Mouse (Mus musculus) right cerebral cortex, postnatal 25 days (tissue): ENCODE data around the gene Slc36a3.
"Not testable (repeated sequence)": the region's sequence is repeated elsewhere in the genome, so short reads cannot be mapped to it uniquely, and the experiment has no call there.

Experiments
- DNase-seq: peaks from one replicate; pipeline ENCODE4 v3.0.0; 2022

Slc36a3 gene

DNA sequence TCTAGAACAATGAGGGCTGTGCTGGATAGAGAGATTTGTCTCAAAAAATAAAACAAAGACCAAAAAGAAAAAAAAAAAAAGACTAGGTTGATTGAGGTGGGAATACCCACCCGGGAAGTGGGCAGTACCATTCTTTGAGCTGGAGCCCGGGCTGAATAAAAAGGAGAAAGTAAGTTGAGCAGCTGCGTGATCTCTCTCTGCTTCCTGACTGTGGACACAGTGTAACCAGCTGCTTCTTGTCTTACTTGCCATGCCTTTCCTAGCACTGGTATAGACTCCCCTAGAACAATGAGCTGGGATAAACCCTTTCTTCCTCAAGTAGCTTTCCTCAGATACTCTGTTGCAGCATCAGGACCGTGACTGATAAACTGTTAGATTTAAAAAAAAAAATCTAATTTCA is 10.0 kb downstream of the Slc36a3 start:
- no peak for DNase-seq

DNA sequence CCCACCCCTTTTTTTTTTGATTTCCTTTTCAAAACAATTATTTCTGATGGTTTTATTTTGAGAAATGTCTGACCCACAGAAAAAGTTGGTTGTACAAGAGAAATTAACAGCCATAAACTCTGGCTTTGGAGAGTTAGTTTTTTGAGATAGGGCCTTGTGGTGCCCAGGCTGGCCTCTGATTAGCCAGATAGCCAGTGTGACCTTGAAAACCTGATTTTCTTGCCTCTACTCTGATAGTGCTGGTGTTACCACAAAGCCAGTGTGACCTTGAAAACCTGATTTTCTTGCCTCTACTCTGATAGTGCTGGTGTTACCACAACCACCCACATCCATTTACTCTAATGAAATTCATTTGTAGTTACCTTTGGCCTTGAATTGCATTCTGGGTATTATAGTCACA is 13.9 kb downstream of the Slc36a3 start:
- DNase-seq, result no peak

- DNase-seq, result no peak
These were observed 14.5 kb downstream of the Slc36a3 start for GRCm38 (mm10) chr11:55136770-55137547.

GRCm38 (mm10) chr11:55134871-55135270 is 16.6 kb downstream of the Slc36a3 start:
- no peak for DNase-seq

DNA sequence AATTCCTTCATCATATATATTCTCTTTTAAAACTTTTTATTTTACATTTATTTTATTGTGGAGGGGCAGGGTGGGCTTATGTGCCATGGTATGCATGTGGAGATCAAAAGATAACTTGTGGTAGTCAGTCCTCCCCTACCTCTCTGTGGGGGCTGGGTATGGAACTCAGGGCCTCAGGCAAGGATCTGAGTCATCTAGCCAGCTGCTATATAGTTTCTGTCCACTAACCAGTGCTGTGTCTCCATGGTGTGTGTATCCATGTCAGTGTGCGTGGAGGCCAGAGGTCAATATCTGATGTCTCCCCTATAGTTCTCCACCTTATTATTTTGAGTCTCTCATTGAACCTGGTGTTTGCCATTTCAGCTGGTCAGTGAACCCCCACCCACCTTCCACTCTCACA is 17.1 kb downstream of the Slc36a3 start:
- DNase-seq, result no peak

DNA sequence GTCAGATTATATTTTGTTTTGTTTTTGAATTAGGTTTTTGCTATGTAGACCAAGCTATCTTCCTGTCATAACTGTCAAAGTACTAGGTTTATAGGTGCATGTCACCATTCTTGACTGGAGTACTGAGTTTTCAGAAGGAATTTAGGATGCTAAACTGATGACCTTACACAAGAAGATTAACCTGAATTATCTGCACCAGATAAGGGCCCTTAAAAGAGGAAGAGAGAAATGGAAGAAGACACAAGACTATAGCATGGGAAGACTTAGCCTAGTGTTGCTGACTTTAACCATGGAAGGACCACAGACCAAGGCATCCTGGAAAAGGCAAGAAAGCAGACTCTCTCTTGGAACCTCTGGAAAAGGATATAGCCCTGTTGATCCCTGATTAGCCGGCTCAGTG is 18.3 kb downstream of the Slc36a3 start:
- no peak for DNase-seq

DNA sequence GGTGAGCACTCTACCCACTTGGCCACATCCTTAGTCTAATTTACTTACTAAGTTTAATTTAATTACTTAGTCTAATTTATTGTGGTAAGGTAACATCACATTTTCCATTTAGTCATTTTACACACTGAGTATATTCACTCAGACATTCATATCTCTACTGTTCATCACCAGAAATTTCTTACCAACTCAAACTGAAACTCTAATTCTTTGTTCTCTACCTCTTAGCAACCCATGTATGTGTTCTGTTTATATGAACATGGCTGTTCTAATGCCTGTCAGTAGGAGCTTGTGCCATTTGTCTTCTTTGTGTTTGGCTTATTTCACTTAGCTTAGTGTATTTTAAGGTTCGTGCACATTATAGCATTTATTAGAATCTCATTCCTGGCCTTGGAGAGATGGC is 19.6 kb downstream of the Slc36a3 start:
- no peak for DNase-seq

DNA sequence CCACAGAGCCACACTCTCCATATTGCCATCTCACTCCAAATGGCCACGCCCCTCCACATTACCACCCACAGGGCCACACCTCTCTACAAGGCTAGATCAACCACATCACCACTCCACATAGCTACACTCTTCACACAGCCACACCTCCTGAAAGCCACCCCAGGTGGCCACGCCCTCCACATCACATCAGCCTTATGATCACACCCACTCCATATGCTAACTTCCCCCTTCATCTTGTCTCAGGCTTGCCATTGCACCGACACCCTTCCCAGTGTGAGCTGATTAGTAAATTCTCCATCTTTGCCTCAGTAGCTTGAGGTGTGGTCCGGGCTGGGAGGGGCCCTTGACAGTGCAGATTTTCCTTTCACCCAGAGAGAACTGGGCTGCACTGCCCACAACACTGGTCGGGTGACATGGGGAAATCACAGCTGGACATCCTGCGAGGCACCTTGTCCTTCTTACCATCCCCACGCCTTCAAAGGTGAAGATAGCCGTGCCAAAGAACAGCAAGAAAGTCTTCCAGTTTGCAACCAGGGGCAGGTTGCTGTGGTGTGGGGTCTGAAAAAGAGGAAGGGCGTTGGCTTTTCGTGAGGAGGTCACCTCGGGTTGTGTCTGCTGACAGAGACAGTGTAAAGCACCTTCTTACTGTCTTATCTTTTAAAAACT is 20.3 kb downstream of the Slc36a3 start:
- DNase-seq, result no peak

DNA sequence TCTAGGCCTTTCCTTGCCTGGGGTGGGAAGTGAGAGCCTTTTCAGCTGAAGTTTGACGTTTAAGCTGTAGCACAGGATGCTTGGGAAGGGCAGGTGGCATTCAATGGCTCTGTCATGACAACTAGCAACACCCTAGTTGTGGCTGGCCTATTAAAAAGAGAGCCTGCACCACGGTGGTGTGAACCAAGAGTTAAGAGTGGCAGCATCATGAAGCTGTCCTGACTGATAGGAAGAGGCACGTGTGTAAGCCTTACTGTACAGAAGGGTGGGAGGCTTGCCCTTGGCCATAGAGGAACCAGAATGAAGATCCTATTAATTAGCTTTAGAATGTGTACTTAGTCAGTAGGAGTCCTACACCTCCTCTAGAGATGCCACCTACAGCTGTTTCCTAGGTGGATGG is 23.1 kb downstream of the Slc36a3 start:
- DNase-seq, result no peak

GRCm38 (mm10) chr11:55127937-55128336 is 23.6 kb downstream of the Slc36a3 start:
- DNase-seq, result no peak

- DNase-seq, result no peak
These were observed 24.8 kb downstream of the Slc36a3 start for GRCm38 (mm10) chr11:55126663-55127062.

GRCm38 (mm10) chr11:55121430-55121829 is 30.1 kb downstream of the Slc36a3 start:
- no peak for DNase-seq

- no peak for DNase-seq
These were observed 30.7 kb downstream of the Slc36a3 start for GRCm38 (mm10) chr11:55120821-55121271.

GRCm38 (mm10) chr11:55120279-55120678 is 31.2 kb downstream of the Slc36a3 start:
- no peak for DNase-seq

DNA sequence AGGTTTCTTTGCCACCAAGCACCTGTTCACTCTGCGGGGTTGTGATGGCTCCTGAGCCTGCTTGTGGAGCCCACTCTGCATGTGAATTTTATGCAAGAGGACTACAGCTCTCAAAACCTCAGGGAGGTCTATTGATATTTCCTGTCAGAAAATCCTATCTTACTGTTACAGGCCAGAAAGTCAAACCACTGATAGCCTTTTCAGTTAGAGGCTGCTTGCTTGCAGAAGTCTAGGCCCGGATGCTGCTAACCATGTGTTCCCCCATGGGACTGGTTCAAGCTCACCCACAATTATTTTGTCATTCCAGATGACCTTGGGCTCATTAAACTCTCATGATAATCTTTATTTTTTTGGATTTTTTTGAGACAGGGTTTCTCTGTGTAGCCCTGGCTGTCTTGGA is 34.5 kb downstream of the Slc36a3 start:
- DNase-seq, result no peak

- DNase-seq, result no peak
These were observed 35.5 kb downstream of the Slc36a3 start for GRCm38 (mm10) chr11:55116004-55116403.

GRCm38 (mm10) chr11:55114291-55114690 is 37.2 kb downstream of the Slc36a3 start:
- DNase-seq, result no peak

DNA sequence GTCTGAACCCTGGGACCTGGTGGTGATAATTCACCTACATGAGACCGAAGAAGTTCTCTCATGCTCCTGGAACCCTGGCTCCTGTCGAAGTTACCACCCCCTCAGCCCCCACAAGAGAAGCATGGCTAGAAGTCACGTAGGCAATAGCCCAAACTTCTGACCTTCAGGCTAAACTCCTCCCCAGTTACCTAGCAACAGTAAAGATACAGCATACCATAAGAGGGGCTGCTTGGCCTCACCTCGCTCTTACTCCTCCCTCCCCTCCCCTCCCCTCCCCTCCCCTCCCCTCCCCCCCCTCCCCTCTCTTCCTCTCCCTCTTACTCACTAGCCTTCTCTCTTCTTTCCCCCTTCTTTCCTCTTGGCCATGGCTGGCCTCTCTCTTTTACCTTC is 37.7 kb downstream of the Slc36a3 start:
- DNase-seq, result not testable (repeated sequence)

GRCm38 (mm10) chr11:55113209-55113860 is 38.2 kb downstream of the Slc36a3 start:
- no peak for DNase-seq

DNA sequence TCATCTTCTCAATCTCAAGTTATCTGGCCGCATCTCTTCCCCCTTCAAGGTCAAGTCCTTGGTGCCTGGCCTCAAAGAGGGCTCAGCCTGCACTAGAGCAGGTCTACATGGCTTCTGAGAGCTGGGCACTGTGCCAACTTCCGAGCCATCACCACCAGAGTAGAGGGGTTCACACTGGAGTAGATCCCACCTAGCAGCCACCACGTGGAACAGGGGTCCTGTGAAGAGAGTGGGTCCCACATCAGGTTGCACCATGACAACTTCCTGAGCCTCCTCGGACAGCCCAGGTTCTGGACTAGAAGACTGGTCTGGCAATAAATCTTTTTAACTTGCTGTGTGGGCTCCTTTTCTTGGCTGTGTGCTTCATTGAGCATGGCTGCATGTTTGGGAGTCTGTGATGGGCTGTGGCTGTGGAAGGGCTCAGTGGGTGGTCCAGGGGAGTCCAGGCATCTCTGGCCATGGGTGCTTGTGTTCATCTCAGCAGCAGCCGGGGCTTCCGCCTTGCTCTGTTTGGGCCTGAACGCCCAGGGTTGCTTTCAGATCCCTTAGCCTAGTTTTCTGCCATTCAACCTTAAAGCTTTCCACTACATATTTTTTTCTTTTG is 40.8 kb downstream of the Slc36a3 start:
- DNase-seq, result no peak

DNA sequence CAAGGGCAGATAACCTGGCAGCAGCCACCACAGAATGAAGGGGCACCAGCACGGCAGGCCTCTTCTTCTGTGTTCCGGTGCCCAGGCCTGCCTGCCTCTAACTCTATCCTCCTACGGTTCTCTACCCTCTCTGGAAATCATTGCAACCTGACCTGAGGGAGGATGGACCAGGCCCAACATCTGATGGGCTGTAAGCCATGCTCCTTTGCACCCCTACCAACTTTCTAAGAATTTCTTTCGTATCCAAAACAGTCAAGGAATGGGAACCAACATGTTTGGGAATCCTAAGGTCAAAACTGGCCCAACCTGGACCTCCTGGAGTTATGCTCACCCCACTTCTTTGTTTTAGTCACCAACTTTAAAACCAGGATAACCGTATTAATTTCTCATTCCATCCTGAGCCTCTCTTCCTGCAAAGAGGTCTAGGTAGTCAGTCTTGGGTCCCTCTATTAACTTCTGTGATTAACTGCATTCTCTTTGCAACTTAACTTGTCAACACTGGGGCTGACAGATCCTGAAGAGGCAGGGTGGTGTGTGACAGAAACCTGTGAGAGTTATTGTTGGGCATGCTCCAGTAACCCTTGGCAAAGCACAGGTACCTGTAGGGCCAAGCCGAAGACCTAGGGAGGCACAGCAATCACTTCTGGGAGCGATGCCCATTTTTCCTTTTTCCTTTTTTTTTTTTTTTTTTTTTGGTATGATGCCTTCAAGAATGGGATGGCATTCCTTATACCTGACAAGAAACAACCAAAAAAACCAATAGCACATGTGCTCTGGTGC is 41.8 kb downstream of the Slc36a3 start:
- no peak for DNase-seq

GRCm38 (mm10) chr11:55106636-55107035 is 44.9 kb downstream of the Slc36a3 start:
- no peak for DNase-seq

- no peak for DNase-seq
These were observed 46.1 kb downstream of the Slc36a3 start for GRCm38 (mm10) chr11:55105389-55105788.
